ENCODE assay signal across 18 mouse cellular contexts in the genomic region with DNA sequence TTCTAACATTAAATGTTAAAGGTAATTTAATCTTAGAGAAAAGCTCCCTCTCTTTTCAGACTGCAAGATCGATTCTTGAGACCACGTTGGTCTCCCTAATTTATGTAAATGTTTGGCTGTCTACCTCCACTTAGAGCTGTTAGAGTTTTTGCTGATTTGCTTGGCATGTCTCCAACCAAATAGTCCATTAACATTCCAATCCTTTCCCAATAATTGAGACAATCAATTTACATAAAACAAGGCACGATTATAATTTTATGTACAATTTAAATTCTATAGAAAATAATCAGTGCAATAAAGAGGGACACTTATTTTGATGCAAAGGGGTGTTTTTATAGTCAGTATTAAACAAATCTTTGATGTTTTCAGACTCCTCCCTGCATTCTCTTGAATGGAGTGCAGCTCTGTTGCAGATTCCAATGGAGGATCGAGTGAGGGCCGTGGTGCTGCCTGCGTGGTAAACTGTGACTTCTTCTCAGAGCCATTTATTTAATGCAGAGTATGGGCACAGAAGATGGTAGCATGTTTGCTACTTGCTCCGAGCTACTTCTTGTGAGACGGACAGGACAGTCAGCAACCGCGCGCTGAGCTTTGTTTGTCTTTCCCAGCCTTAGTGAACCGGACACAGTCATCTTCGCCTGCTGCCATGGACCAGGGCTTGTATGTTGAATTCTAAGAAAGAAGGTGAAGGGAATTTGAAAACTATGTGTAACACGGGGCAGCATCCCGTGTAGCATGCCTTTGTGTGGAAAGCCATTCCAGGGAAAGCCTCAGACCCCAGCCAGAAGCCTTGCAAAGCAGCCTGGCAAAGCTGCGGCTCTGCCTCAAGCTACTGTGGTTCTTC.
DNase-seq lines count a peak whose midpoint lies in the region; ATAC-seq and TF ChIP-seq lines count a peak whose summit lies in the region.
"Had no signal": no experiment of that assay in that cellular context is flagged by ENCODE, and none has a peak within 500 bp of the region (broad histone marks: within the 10 kb centered on the region; RNA-seq: fewer than 3 reads in every experiment).

No protein-coding gene starts in this region.

- no peak overlapping the region for H3K4me3 ChIP-seq in forebrain, embryonic 10.5 days
- no peak overlapping the region for H3K4me3 ChIP-seq in forebrain, embryonic 11.5 days (ENCODE audit: low read depth, low read length)
- no peak overlapping the region for H3K4me3 ChIP-seq in hindbrain, embryonic 15.5 days
- no peak overlapping the region for H3K4me3 ChIP-seq in midbrain, postnatal 0 days (ENCODE audit: low read depth, low read length)
- H3K4me3 ChIP-seq: erythroblast, embryonic 14.5 days; heart, embryonic 10.5 days; liver, embryonic 12.5 days; neural tube, embryonic 12.5 days had no signal

- no peaks in the 10 kb centered on the region for H3K27me3 ChIP-seq in forebrain, embryonic 10.5 days (ENCODE audit: poor library complexity, severe bottlenecking)
- no peaks in the 10 kb centered on the region for H3K27me3 ChIP-seq in forebrain, embryonic 11.5 days (ENCODE audit: control insufficient read depth, insufficient read depth, low read length)
- no peaks in the 10 kb centered on the region for H3K27me3 ChIP-seq in hindbrain, embryonic 15.5 days
- H3K27me3 ChIP-seq in midbrain, postnatal 0 days (ENCODE audit: insufficient read depth, low read length): no peaks in the 10 kb centered on the region
- H3K27me3 ChIP-seq: CH12.LX; liver, embryonic 12.5 days; neural tube, embryonic 12.5 days had no signal

- peaks cover 9% of the 10 kb centered on the region; the same call in 1 of the 2 replicates for H3K4me1 ChIP-seq in forebrain, embryonic 10.5 days
- 0 out of 2 replicates have a peak, but pooled peaks cover 2% of the 10 kb centered on the region for H3K4me1 ChIP-seq in forebrain, embryonic 11.5 days (replicated peaks; ENCODE audit: control insufficient read depth, insufficient read depth, low read length)
- H3K4me1 ChIP-seq in hindbrain, embryonic 15.5 days (replicated peaks): peaks cover 7% of the 10 kb centered on the region
- no peaks in the 10 kb centered on the region for H3K4me1 ChIP-seq in midbrain, postnatal 0 days (ENCODE audit: insufficient read depth, low read length)
- H3K4me1 ChIP-seq: heart, embryonic 10.5 days; liver, embryonic 12.5 days; neural tube, embryonic 12.5 days had no signal

- H3K36me3 ChIP-seq in forebrain, embryonic 10.5 days (replicated peaks): no peaks in the 10 kb centered on the region
- no peaks in the 10 kb centered on the region for H3K36me3 ChIP-seq in forebrain, embryonic 11.5 days (ENCODE audit: control insufficient read depth, insufficient read depth, low read length)
- H3K36me3 ChIP-seq in hindbrain, embryonic 15.5 days: no peaks in the 10 kb centered on the region
- no peaks in the 10 kb centered on the region for H3K36me3 ChIP-seq in midbrain, postnatal 0 days (ENCODE audit: insufficient read depth, low read length)
- H3K36me3 ChIP-seq: heart, embryonic 10.5 days; liver, embryonic 12.5 days; neural tube, embryonic 12.5 days had no signal

- H3K9ac ChIP-seq in forebrain, embryonic 11.5 days (ENCODE audit: low read length): no peak overlapping the region
- H3K9ac ChIP-seq in hindbrain, embryonic 15.5 days: no peak overlapping the region
- no peak overlapping the region for H3K9ac ChIP-seq in midbrain, postnatal 0 days (replicated peaks; ENCODE audit: low read length, poor library complexity, severe bottlenecking)
- H3K9ac ChIP-seq: liver, embryonic 12.5 days; neural tube, embryonic 12.5 days had no signal

- ATAC-seq in forebrain, embryonic 11.5 days (replicated peaks; ENCODE audit: low FRiP score): no peak
- no peak for ATAC-seq in hindbrain, embryonic 15.5 days (ENCODE audit: low FRiP score, low read depth)
- no peak for ATAC-seq in midbrain, postnatal 0 days (ENCODE audit: low FRiP score)
- ATAC-seq: liver, embryonic 12.5 days had no signal

- H3K4me2 ChIP-seq in forebrain, embryonic 11.5 days (ENCODE audit: low read depth, low read length, severe bottlenecking): no peak overlapping the region
- no peak overlapping the region for H3K4me2 ChIP-seq in hindbrain, embryonic 15.5 days
- no peak overlapping the region for H3K4me2 ChIP-seq in midbrain, postnatal 0 days (ENCODE audit: low read depth, low read length, poor library complexity, severe bottlenecking)
- H3K4me2 ChIP-seq: liver, embryonic 12.5 days; neural tube, embryonic 12.5 days had no signal

- no peaks in the 10 kb centered on the region for H3K9me3 ChIP-seq in forebrain, embryonic 10.5 days
- no peaks in the 10 kb centered on the region for H3K9me3 ChIP-seq in forebrain, embryonic 11.5 days (ENCODE audit: control insufficient read depth, low read length)
- H3K9me3 ChIP-seq in hindbrain, embryonic 15.5 days: no peaks in the 10 kb centered on the region
- no peaks in the 10 kb centered on the region for H3K9me3 ChIP-seq in midbrain, postnatal 0 days (ENCODE audit: low read length)
- H3K9me3 ChIP-seq: heart, embryonic 10.5 days; liver, embryonic 12.5 days; neural tube, embryonic 12.5 days had no signal

- no peak for DNase-seq in forebrain, embryonic 10.5 days (ENCODE audit: extremely low spot score, low spot score)
- DNase-seq in forebrain, embryonic 11.5 days (ENCODE audit: low spot score): no peak
- DNase-seq in lung, postnatal 36 days: peak; percentile 13
- DNase-seq in lung, postnatal 14 days: no peak
- DNase-seq in midbrain, postnatal 0 days (ENCODE audit: low spot score): no peak
- DNase-seq in adipocyte (ENCODE audit: low spot score): no peak
- DNase-seq in thymus, postnatal 25 days: no peak
- DNase-seq: cerebellum, adult 8-10 months; embryo, embryonic 11 days; heart, postnatal 4 days; kidney, adult 2 months; thymus, postnatal 14 days had no signal

- H3K27ac ChIP-seq in forebrain, embryonic 10.5 days: 0 out of 2 replicates have a peak overlapping the region, but pooled peaks have one; percentile 37
- H3K27ac ChIP-seq in forebrain, embryonic 11.5 days (ENCODE audit: low read depth, low read length): no peak overlapping the region
- H3K27ac ChIP-seq in hindbrain, embryonic 15.5 days (replicated peaks): peak overlapping the region; percentile 42
- H3K27ac ChIP-seq in midbrain, postnatal 0 days (ENCODE audit: low read depth, low read length): 0 out of 2 replicates have a peak overlapping the region, but pooled peaks have one; percentile 0
- H3K27ac ChIP-seq: heart, embryonic 10.5 days; liver, embryonic 12.5 days; neural tube, embryonic 12.5 days had no signal

- WGBS in forebrain, embryonic 10.5 days: 84% methylated on average over 16 of the region's 16 CpGs
- 71% methylated on average over 16 of the region's 16 CpGs for WGBS in forebrain, embryonic 11.5 days
- 57% methylated on average over 16 of the region's 16 CpGs for WGBS in hindbrain, embryonic 15.5 days
- whole genome bisulfite sequencing in midbrain, postnatal 0 days: 64% methylated on average over 16 of the region's 16 CpGs

- no peak for TF ChIP-seq CTCF in midbrain, postnatal 0 days (IDR thresholded peaks at IDR 0.05)
